Mouse (Mus musculus): ENCODE data around the gene Chtop. TPM values are rescaled to one million over a fixed set of nuclear protein-coding genes. Genes with fewer than 3 reads are reported as not detected.

Gene Chtop
- polyA plus RNA-seq, 1 experiment from 2014 or later, result 126 TPM

DNA sequence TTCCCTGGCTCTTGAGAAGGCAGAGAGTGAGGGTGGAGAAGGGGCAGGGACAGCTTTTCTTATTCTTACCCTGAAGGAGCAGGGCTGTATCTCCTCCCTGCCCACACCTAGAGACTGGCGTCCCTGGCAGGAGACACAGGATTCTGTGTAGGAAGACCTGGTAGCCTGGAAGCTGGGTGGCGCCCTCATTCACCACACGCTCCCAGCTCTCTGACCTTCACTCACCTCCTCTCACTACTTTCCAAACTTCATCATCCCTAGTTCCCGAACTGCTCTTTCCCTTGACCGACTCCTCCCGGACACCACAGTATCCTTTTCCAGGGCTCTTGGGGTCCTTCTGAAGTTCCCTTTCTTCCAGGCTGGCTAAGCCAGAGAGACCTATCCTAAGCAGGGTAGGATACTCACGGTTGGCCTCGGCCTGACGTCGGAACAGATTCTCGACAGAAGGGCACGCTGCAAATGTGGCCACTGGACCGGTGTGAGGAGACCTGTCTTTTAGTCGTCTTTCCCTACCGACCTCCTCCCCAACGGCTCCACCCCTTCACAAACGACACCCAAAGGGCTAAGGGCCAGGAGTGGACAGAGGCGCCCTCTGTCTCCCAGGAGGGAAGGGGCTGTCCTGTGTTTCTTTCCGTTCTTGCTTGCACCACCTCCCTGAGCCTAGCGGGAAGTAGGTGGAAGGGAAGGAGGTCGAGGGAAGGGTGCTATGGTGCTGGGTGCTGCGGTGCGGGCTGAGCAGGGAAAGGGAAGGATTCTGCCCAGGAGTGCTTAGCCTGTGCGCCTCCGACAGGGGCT is 4.7 kb upstream of the Chtop start, which contains the start of the genes S100a1 and S100a13:
TSS of gene S100a1 (minus strand) at position 597 of the 795 bp plus-strand sequence.
TSS of gene S100a13 (plus strand) at position 640 of the 795 bp plus-strand sequence.
- peak; percentile 65 for ATAC-seq (replicated peaks; ENCODE audit: low FRiP score, low read depth)
- Histone ChIP-seq H3K36me3 (ENCODE audit: insufficient read depth, low read length) (no peaks in the 10 kb centered on the region), H3K4me3 (replicated peaks; ENCODE audit: low read depth, low read length) (peak within 1 kb of the TSS; percentile 46), H3K9me3 (replicated peaks; ENCODE audit: low read length) (no peaks in the 10 kb centered on the region), H3K9ac (ENCODE audit: low read depth, low read length) (peak within 1 kb of the TSS; percentile 58), H3K27ac (peak within 1 kb of the TSS; percentile 81), H3K4me2 (ENCODE audit: low read length) (peak within 1 kb of the TSS; percentile 84), H3K4me1 (replicated peaks; ENCODE audit: insufficient read depth, low read length) (peaks cover 16% of the 10 kb centered on the region), H3K27me3 (ENCODE audit: insufficient read depth, low read length) (no peaks in the 10 kb centered on the region)
- DNase-seq (ENCODE audit: low spot score), result peak; percentile 82
- TF ChIP-seq CTCF (IDR thresholded peaks at IDR 0.05; ENCODE audit: low read depth), result peak; percentile 61; the same call in 1 of the 2 replicates
- WGBS, result 3% methylated on average over 25 of the region's 25 CpGs

- no peak for ATAC-seq (replicated peaks; ENCODE audit: low FRiP score, low read depth)
- Histone ChIP-seq H3K36me3 (ENCODE audit: insufficient read depth, low read length) (no peaks in the 10 kb centered on the region), H3K4me3 (replicated peaks; ENCODE audit: low read depth, low read length) (peak overlapping the region; percentile 46; the same call in 1 of the 2 replicates), H3K4me2 (ENCODE audit: low read length) (peak overlapping the region; percentile 84), H3K4me1 (replicated peaks; ENCODE audit: insufficient read depth, low read length) (peaks cover 16% of the 10 kb centered on the region), H3K27me3 (ENCODE audit: insufficient read depth, low read length) (no peaks in the 10 kb centered on the region), H3K9ac (ENCODE audit: low read depth, low read length) (0 out of 2 replicates have a peak overlapping the region, but pooled peaks have one; percentile 58), H3K9me3 (replicated peaks; ENCODE audit: low read length) (no peaks in the 10 kb centered on the region), H3K27ac (peak overlapping the region; percentile 81)
- TF ChIP-seq CTCF (IDR thresholded peaks at IDR 0.05; ENCODE audit: low read depth), result no peak
- peak; percentile 27 for DNase-seq (ENCODE audit: low spot score)
- 57% methylated on average over 9 of the region's 9 CpGs for WGBS
These were observed 3.8 kb upstream of the Chtop start for GRCm38 (mm10) chr3:90512948-90513642.

GRCm38 (mm10) chr3:90512276-90512675 is 3.0 kb upstream of the Chtop start:
- 77% methylated on average over 5 of the region's 5 CpGs for WGBS
- H3K4me3 ChIP-seq (replicated peaks; ENCODE audit: low read depth, low read length), result no peak overlapping the region
- no peak for DNase-seq (ENCODE audit: low spot score)
- H3K36me3 ChIP-seq (ENCODE audit: insufficient read depth, low read length), result no peaks in the 10 kb centered on the region
- no peak overlapping the region for H3K4me2 ChIP-seq (ENCODE audit: low read length)
- no peaks in the 10 kb centered on the region for H3K27me3 ChIP-seq (ENCODE audit: insufficient read depth, low read length)
- H3K27ac ChIP-seq, result no peak overlapping the region
- H3K4me1 ChIP-seq (replicated peaks; ENCODE audit: insufficient read depth, low read length), result peaks cover 16% of the 10 kb centered on the region
- ATAC-seq (replicated peaks; ENCODE audit: low FRiP score, low read depth), result no peak
- no peak for TF ChIP-seq CTCF (IDR thresholded peaks at IDR 0.05; ENCODE audit: low read depth)
- H3K9me3 ChIP-seq (replicated peaks; ENCODE audit: low read length), result no peaks in the 10 kb centered on the region
- no peak overlapping the region for H3K9ac ChIP-seq (ENCODE audit: low read depth, low read length)

- WGBS, result 26% methylated on average over 2 of the region's 2 CpGs
- no peak overlapping the region for H3K9ac ChIP-seq (ENCODE audit: low read depth, low read length)
These were observed 437 bp upstream of the Chtop start for GRCm38 (mm10) chr3:90509747-90510123.

DNA sequence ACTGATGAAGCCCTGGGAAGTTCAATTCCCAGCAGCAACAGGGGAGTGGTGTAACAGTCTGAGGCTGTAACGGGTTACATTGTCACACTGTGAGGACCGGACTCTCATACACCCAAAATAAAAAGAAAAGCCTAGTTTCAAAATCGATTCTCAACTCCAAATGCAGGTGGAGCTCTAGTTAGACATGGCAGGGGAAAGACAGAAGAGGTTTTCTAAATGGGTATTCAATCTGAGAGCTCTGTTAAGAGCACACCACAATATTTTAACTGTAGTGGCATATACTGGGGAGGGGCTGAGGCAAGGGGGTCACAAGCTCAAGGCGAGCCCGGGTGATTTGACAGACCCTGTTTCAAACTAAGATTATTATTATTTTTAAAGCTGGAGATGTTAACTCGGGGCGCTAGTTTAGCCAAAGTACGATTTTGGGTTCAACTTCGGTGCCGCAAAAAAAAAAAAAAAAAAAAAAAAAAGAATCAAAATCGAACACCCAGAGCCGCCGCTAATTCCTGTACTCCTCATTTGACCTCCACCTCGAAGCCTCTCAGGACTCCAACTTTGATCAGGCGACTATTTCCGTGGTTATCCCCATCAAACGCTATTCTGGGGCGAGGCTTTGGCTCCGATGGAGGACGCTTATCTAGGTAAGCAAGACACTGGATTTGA is 880 bp downstream of the Chtop start:
- Histone ChIP-seq H3K4me1 (replicated peaks; ENCODE audit: insufficient read depth, low read length) (peaks cover 4% of the 10 kb centered on the region), H3K4me3 (replicated peaks; ENCODE audit: low read depth, low read length) (peak overlapping the region; percentile 95), H3K9ac (ENCODE audit: low read depth, low read length) (peak overlapping the region; percentile 99), H3K36me3 (ENCODE audit: insufficient read depth, low read length) (peaks cover 21% of the 10 kb centered on the region), H3K27me3 (ENCODE audit: insufficient read depth, low read length) (no peaks in the 10 kb centered on the region), H3K4me2 (ENCODE audit: low read length) (peak overlapping the region; percentile 76), H3K27ac (peak overlapping the region; percentile 98), H3K9me3 (replicated peaks; ENCODE audit: low read length) (no peaks in the 10 kb centered on the region)
- ATAC-seq (replicated peaks; ENCODE audit: low FRiP score, low read depth) (no peak), DNase-seq (ENCODE audit: low spot score) (peak; percentile 31)
- WGBS, result 2% methylated on average over 20 of the region's 20 CpGs
- peak; percentile 29; the same call in 1 of the 2 replicates for TF ChIP-seq CTCF (IDR thresholded peaks at IDR 0.05; ENCODE audit: low read depth)

More at GRCm38 (mm10) chr3:90509747-90510123, 437 bp upstream of the Chtop start:
- peak overlapping the region; percentile 98 for H3K27ac ChIP-seq
- DNase-seq (ENCODE audit: low spot score), result no peak
- no peaks in the 10 kb centered on the region for H3K27me3 ChIP-seq (ENCODE audit: insufficient read depth, low read length)
- H3K9me3 ChIP-seq (replicated peaks; ENCODE audit: low read length), result no peaks in the 10 kb centered on the region
- H3K4me1 ChIP-seq (replicated peaks; ENCODE audit: insufficient read depth, low read length), result peaks cover 6% of the 10 kb centered on the region
- no peak for ATAC-seq (replicated peaks; ENCODE audit: low FRiP score, low read depth)
- no peak for TF ChIP-seq CTCF (IDR thresholded peaks at IDR 0.05; ENCODE audit: low read depth)
- peaks cover 11% of the 10 kb centered on the region for H3K36me3 ChIP-seq (ENCODE audit: insufficient read depth, low read length)
- peak overlapping the region; percentile 95 for H3K4me3 ChIP-seq (replicated peaks; ENCODE audit: low read depth, low read length)
- H3K4me2 ChIP-seq (ENCODE audit: low read length), result peak overlapping the region; percentile 76

DNA sequence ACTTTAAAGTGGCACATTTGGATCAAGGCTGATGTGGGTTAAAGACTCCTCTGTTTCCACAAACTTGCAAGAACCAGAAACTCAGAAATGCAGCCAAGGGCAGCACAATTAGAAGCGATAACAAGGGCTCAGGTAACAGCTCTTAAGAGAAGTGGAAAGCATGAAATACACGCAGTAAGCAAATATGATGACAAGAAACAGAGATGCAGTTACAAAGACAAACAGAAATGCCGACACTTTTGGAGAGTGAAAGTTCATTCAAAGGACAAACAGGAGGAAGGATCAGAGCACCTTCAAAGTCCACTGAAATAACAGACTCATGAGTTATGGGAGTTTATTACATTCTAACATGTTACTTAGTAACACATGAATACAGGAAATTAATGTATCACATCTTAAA is 2.9 kb downstream of the Chtop start:
- WGBS, result 67% methylated on average over 3 of the region's 3 CpGs
- no peaks in the 10 kb centered on the region for H3K4me1 ChIP-seq (replicated peaks; ENCODE audit: insufficient read depth, low read length)
- no peaks in the 10 kb centered on the region for H3K9me3 ChIP-seq (replicated peaks; ENCODE audit: low read length)
- H3K27me3 ChIP-seq (ENCODE audit: insufficient read depth, low read length), result no peaks in the 10 kb centered on the region
- no peak overlapping the region for H3K4me3 ChIP-seq (replicated peaks; ENCODE audit: low read depth, low read length)
- H3K27ac ChIP-seq, result no peak overlapping the region
- no peak overlapping the region for H3K9ac ChIP-seq (ENCODE audit: low read depth, low read length)
- DNase-seq (ENCODE audit: low spot score) (no peak), ATAC-seq (replicated peaks; ENCODE audit: low FRiP score, low read depth) (no peak)
- no peak overlapping the region for H3K4me2 ChIP-seq (ENCODE audit: low read length)
- peaks cover 31% of the 10 kb centered on the region for H3K36me3 ChIP-seq (ENCODE audit: insufficient read depth, low read length)
- TF ChIP-seq CTCF (IDR thresholded peaks at IDR 0.05; ENCODE audit: low read depth), result no peak
